Mouse (Mus musculus): ENCODE results near the gene Gm17535. TPM values are rescaled to one million over a fixed set of nuclear protein-coding genes. Genes with fewer than 3 reads are reported as not detected.
"Not testable (repeated sequence)": the region's sequence is repeated elsewhere in the genome, so short reads cannot be mapped to it uniquely, and the experiment has no call there.

The Gm17535 gene
- polyA plus RNA-seq, 1 experiment from 2014 or later: not detected

- 63% methylated on average over 5 of the region's 9 CpGs for WGBS (ENCODE audit: insufficient replicate concordance)
- not testable (repeated sequence) for DNase-seq; H3K27ac ChIP-seq; ATAC-seq (ENCODE audit: low read depth); H3K4me2 ChIP-seq; H3K9me3 ChIP-seq (replicated peaks); H3K27me3 ChIP-seq; H3K36me3 ChIP-seq; H3K4me3 ChIP-seq (replicated peaks); H3K9ac ChIP-seq; H3K4me1 ChIP-seq (replicated peaks)
Measured at GRCm38 (mm10) chr9:3015354-3015753, 19.0 kb upstream of the Gm17535 start, which contains the start of gene Gm10720. TSS of gene Gm10720 (plus strand) at chr9:3015654.

GRCm38 (mm10) chr9:3015896-3016295 lies 18.5 kb upstream of the Gm17535 start:
- H3K9me3 ChIP-seq (replicated peaks); H3K9ac ChIP-seq; H3K4me1 ChIP-seq (replicated peaks); H3K27ac ChIP-seq; ATAC-seq (ENCODE audit: low read depth); H3K4me3 ChIP-seq (replicated peaks); H3K27me3 ChIP-seq; H3K36me3 ChIP-seq; H3K4me2 ChIP-seq: not testable (repeated sequence)
- WGBS (ENCODE audit: insufficient replicate concordance): 66% methylated on average over 6 of the region's 6 CpGs
- DNase-seq: peak; percentile 21

GRCm38 (mm10) chr9:3017108-3017507 lies 17.3 kb upstream of the Gm17535 start, which contains the start of gene Gm10719:
TSS of gene Gm10719 (plus strand) at chr9:3017408.
- WGBS (ENCODE audit: insufficient replicate concordance): 59% methylated on average over 1 of the region's 9 CpGs

GRCm38 (mm10) chr9:3018944-3019343 lies 15.5 kb upstream of the Gm17535 start:
- not testable (repeated sequence) for H3K36me3 ChIP-seq; H3K4me2 ChIP-seq; H3K4me3 ChIP-seq (replicated peaks); H3K4me1 ChIP-seq (replicated peaks); H3K9me3 ChIP-seq (replicated peaks); H3K9ac ChIP-seq; ATAC-seq (ENCODE audit: low read depth); H3K27me3 ChIP-seq; H3K27ac ChIP-seq
- WGBS (ENCODE audit: insufficient replicate concordance): 50% methylated on average over 9 of the region's 9 CpGs
- DNase-seq: peak; percentile 89

More at GRCm38 (mm10) chr9:3017108-3017507, 17.3 kb upstream of the Gm17535 start, which contains the start of gene Gm10719:
- not testable (repeated sequence) for H3K9ac ChIP-seq; H3K27me3 ChIP-seq; H3K4me3 ChIP-seq (replicated peaks); H3K36me3 ChIP-seq; H3K4me1 ChIP-seq (replicated peaks); H3K4me2 ChIP-seq; H3K9me3 ChIP-seq (replicated peaks); H3K27ac ChIP-seq; DNase-seq; ATAC-seq (ENCODE audit: low read depth)

GRCm38 (mm10) chr9:3019835-3020727 lies 14.3 kb upstream of the Gm17535 start:
- H3K9me3 ChIP-seq (replicated peaks); H3K9ac ChIP-seq; H3K4me3 ChIP-seq (replicated peaks); H3K36me3 ChIP-seq; H3K4me2 ChIP-seq; H3K4me1 ChIP-seq (replicated peaks); H3K27me3 ChIP-seq; H3K27ac ChIP-seq: not testable (repeated sequence)
- 69% methylated on average over 17 of the region's 19 CpGs for WGBS (ENCODE audit: insufficient replicate concordance)
- DNase-seq: peak; percentile 77
- peak; percentile 49; the same call in 1 of the 2 replicates for ATAC-seq (ENCODE audit: low read depth)

- H3K4me2 ChIP-seq; H3K4me1 ChIP-seq (replicated peaks); ATAC-seq (ENCODE audit: low read depth); H3K36me3 ChIP-seq; H3K9me3 ChIP-seq (replicated peaks); H3K9ac ChIP-seq; H3K27ac ChIP-seq; H3K4me3 ChIP-seq (replicated peaks); H3K27me3 ChIP-seq: not testable (repeated sequence)
- WGBS (ENCODE audit: insufficient replicate concordance): 65% methylated on average over 11 of the region's 13 CpGs
- DNase-seq: peak; percentile 82
Measured at GRCm38 (mm10) chr9:3022316-3023008, 11.9 kb upstream of the Gm17535 start.

GRCm38 (mm10) chr9:3023312-3023984 lies 11.0 kb upstream of the Gm17535 start, which contains the start of gene Gm10718:
TSS of gene Gm10718 (plus strand) at chr9:3023547.
- H3K9ac ChIP-seq; H3K4me2 ChIP-seq; H3K4me3 ChIP-seq (replicated peaks); H3K9me3 ChIP-seq (replicated peaks); H3K36me3 ChIP-seq; H3K27me3 ChIP-seq; H3K27ac ChIP-seq; ATAC-seq (ENCODE audit: low read depth); H3K4me1 ChIP-seq (replicated peaks): not testable (repeated sequence)
- DNase-seq: peak; percentile 67
- 63% methylated on average over 12 of the region's 13 CpGs for WGBS (ENCODE audit: insufficient replicate concordance)

GRCm38 (mm10) chr9:3023985-3024648 lies 10.3 kb upstream of the Gm17535 start:
- peak; percentile 100 for DNase-seq
- not testable (repeated sequence) for H3K9me3 ChIP-seq (replicated peaks); H3K36me3 ChIP-seq; H3K27me3 ChIP-seq; H3K4me3 ChIP-seq (replicated peaks); H3K4me1 ChIP-seq (replicated peaks); H3K27ac ChIP-seq; H3K9ac ChIP-seq; H3K4me2 ChIP-seq; ATAC-seq (ENCODE audit: low read depth)
- 65% methylated on average over 16 of the region's 16 CpGs for WGBS (ENCODE audit: insufficient replicate concordance)

- not testable (repeated sequence) for H3K4me3 ChIP-seq (replicated peaks); H3K4me1 ChIP-seq (replicated peaks); H3K36me3 ChIP-seq; H3K9me3 ChIP-seq (replicated peaks); H3K9ac ChIP-seq; H3K27me3 ChIP-seq; H3K4me2 ChIP-seq; ATAC-seq (ENCODE audit: low read depth); H3K27ac ChIP-seq
- DNase-seq: peak; percentile 68
- 60% methylated on average over 12 of the region's 12 CpGs for WGBS (ENCODE audit: insufficient replicate concordance)
Measured at GRCm38 (mm10) chr9:3024912-3025467, 9.4 kb upstream of the Gm17535 start, which contains the start of gene Gm10717. TSS of gene Gm10717 (plus strand) at chr9:3025417.

- H3K27ac ChIP-seq; ATAC-seq (ENCODE audit: low read depth); H3K9ac ChIP-seq; H3K36me3 ChIP-seq; H3K4me2 ChIP-seq; H3K4me3 ChIP-seq (replicated peaks); H3K4me1 ChIP-seq (replicated peaks); H3K27me3 ChIP-seq; H3K9me3 ChIP-seq (replicated peaks): not testable (repeated sequence)
- WGBS (ENCODE audit: insufficient replicate concordance): 57% methylated on average over 5 of the region's 6 CpGs
- peak; percentile 71 for DNase-seq
Measured at GRCm38 (mm10) chr9:3025653-3026052, 8.7 kb upstream of the Gm17535 start.
